Mouse (Mus musculus) E14TG2a.4 (cell line): Measurements from ENCODE around the gene Mt4.
"Not testable (repeated sequence)": the region's sequence is repeated elsewhere in the genome, so short reads cannot be mapped to it uniquely, and the experiment has no call there.

Source experiments
- CTCF ChIP-seq: conservative IDR thresholded peaks from 2 replicates; pipeline ENCODE4 v1.5.1; 2014; ENCODE audit warnings: low read length
- NANOG ChIP-seq: IDR thresholded peaks from 2 replicates; pipeline ENCODE4 v1.6.1; 2014; ENCODE audit warnings: borderline replicate concordance, low read length, mixed read lengths
- POU5F1 ChIP-seq: IDR thresholded peaks from 2 replicates; pipeline ENCODE4 v1.6.1; 2014; ENCODE audit warnings: low read length, borderline replicate concordance

DNA sequence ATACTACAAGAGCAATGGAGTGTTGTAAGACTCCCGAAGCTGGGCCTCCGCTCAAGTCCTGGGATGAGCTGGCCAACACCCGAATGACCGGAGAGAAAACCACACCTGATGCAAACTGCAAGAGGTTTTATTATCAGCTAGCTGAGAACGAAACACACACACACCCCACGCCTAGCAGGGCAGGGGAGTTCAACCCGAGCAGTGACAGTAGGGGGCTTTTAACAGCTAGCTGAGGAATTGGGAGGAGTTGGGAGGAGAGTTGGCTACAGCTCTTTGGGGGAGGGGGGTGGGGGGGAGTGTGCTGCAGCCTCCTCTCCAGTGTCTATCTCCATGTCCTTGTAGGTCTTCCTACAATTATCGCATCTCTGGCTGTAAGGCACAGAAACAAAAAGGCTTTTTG lies 28.8 kb downstream of the Mt4 start:
- not testable (repeated sequence) for TF ChIP-seq CTCF, POU5F1, NANOG
